Mouse (Mus musculus) small intestine, adult 2 months (tissue): ENCODE data around the gene Camta1.

Experiments used
- CTCF ChIP-seq: fragments of 200-500 bp; IDR thresholded peaks from 2 replicates; pipeline ENCODE4 v1.5.1; 2012; ENCODE audit warnings: low read depth, mild to moderate bottlenecking, control low read depth, inconsistent platforms, low read length, moderate library complexity, mixed read lengths; ENCODE audit not compliant: insufficient replicate concordance, insufficient read length; ENCODE audit errors: extremely low read depth
- POLR2A ChIP-seq: fragments of 200-500 bp; IDR thresholded peaks from 2 replicates; pipeline ENCODE4 v1.6.1; 2012; ENCODE audit warnings: low read depth, mild to moderate bottlenecking, control low read depth, inconsistent platforms, low read length, moderate library complexity

- TF ChIP-seq CTCF (no peak), POLR2A (no peak)
Measured at GRCm38 (mm10) chr4:151661486-151661885, 200.2 kb downstream of the Camta1 start.
